Mouse (Mus musculus): ENCODE measurements around the gene Gm4792. TPM values are rescaled to one million over a fixed set of nuclear protein-coding genes. Genes with fewer than 3 reads are reported as not detected.

Gene Gm4792
- total and polyA plus RNA-seq, 3 experiments: not detected

DNA sequence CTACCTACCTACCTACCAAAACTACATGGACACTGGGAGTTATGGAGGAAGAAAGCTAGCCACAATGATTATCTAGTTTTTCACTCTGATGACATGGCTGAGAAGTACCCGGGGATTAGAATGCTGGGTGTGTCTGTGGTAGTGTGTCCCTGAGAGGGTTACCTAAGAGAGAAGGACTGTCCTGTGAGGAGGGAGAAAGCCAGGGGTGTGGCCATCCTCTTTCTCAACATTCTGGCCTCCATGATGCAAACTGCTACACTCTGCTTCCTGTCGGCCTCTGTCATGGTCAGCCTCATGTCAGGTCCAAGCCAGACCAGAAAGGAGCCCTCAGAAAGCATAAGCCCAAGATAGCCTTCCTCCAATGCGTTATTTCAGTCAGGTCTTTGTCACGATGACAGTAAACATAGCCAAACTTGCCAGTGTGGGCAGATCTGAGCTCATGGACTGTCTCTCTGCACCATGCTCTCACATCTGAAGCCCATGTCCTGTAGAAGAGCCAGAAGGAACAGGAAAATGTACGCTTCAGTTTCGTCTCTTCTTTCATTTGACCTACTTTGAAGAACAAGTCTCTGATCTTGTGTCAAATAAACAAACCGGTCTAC, 50.7 kb downstream of the Gm4792 start:
- 0 out of 4 replicates have a peak, but pooled peaks cover 0 to 3% of the 10 kb centered on the region in 2 experiments for H3K4me1 ChIP-seq (ENCODE audit: control insufficient read depth in 1 of 2, insufficient read depth in 2 of 2)
- no peak for DNase-seq (ENCODE audit: extremely low read depth)
- H3K79me2 ChIP-seq (replicated peaks; ENCODE audit: control insufficient read depth, extremely low read depth, insufficient read depth, poor library complexity, severe bottlenecking): no peaks in the 10 kb centered on the region
- in situ Hi-C loops (cut with MboI; ENCODE audit: low pct_ligation_motif_present, low pct_unique_long_range_greater_than_20kb, low sequenced_read_pairs) (no loop called here), dilution Hi-C loops (cut with MboI; ENCODE audit: extremely low pct_ligation_motif_present, extremely low pct_unique_long_range_greater_than_20kb, low sequenced_read_pairs) (no loop called here)
- H3K4me2 ChIP-seq (ENCODE audit: insufficient read depth, low read depth, poor library complexity, severe bottlenecking): no peak overlapping the region
- H3K9ac ChIP-seq (ENCODE audit: insufficient read depth, low read depth): no peak overlapping the region
- H3K27me3 ChIP-seq (replicated peaks): no peaks in the 10 kb centered on the region
- TF ChIP-seq IRF4 (IDR thresholded peaks at IDR 0.05; ENCODE audit: low read depth, low read length) (no peak), ETS1 (conservative IDR thresholded peaks at IDR 0.05; ENCODE audit: low read depth, low read length) (no peak), EP300 (IDR thresholded peaks at IDR 0.05; ENCODE audit: low read length) (no peak), MYC (IDR thresholded peaks at IDR 0.05; ENCODE audit: low read depth, low read length) (no peak), MAZ (IDR thresholded peaks at IDR 0.05; ENCODE audit: low read depth, low read length) (no peak), UBTF (IDR thresholded peaks at IDR 0.05; ENCODE audit: low read depth, low read length) (no peak), SIN3A (IDR thresholded peaks at IDR 0.05; ENCODE audit: low read length) (no peak), PAX5 (IDR thresholded peaks at IDR 0.05; ENCODE audit: low read length) (no peak), E2F4 (IDR thresholded peaks at IDR 0.05; ENCODE audit: insufficient replicate concordance, low read depth, low read length) (no peak), BHLHE40 (IDR thresholded peaks at IDR 0.05; ENCODE audit: low read depth, low read length) (no peak), JUND (conservative IDR thresholded peaks at IDR 0.05; ENCODE audit: low read depth, low read length) (no peak), ZNF384 (IDR thresholded peaks at IDR 0.05; ENCODE audit: low read depth, low read length) (no peak), HCFC1 (IDR thresholded peaks at IDR 0.05; ENCODE audit: low read depth, low read length) (no peak), RAD21 (IDR thresholded peaks at IDR 0.05; ENCODE audit: low read depth, low read length) (no peak), ELF1 (IDR thresholded peaks at IDR 0.05; ENCODE audit: low read depth, low read length) (no peak)
- no peaks in the 10 kb centered on the region for H3K9me3 ChIP-seq (replicated peaks; ENCODE audit: low read length)
- H3K4me3 ChIP-seq (replicated peaks in 1 of 3; ENCODE audit: low read depth in 2 of 3, low read length in 2 of 3, poor library complexity in 1 of 3): no peak overlapping the region
- H3K27ac ChIP-seq (ENCODE audit: insufficient read depth, low read depth): no peak overlapping the region
- H3K36me3 ChIP-seq (replicated peaks in 1 of 2; ENCODE audit: control insufficient read depth in 1 of 2, insufficient read depth in 1 of 2, low read length in 1 of 2): no peaks in the 10 kb centered on the region

Other genes starting within 250 kb of the Gm4792 start
- gene Nr2c1, start 150.7 kb downstream of the Gm4792 start, total RNA-seq (2012; rRNA removed): 3.6 and 3.9 TPM in 2 replicates
- gene Nr2c1, start 150.7 kb downstream of the Gm4792 start, total RNA-seq (2014; rRNA removed): 5.4 and 5.7 TPM in 2 replicates
- gene Nr2c1, start 150.7 kb downstream of the Gm4792 start, polyA plus RNA-seq (2012; ENCODE audit: insufficient read length, low read depth): 6.5 TPM in 2 replicates
- gene Ndufa12, start 100.0 kb downstream of the Gm4792 start, total RNA-seq (2012; rRNA removed): 340 and 390 TPM in 2 replicates
- 344 and 367 TPM in 2 replicates for gene Ndufa12, start 100.0 kb downstream of the Gm4792 start, total RNA-seq (2014; rRNA removed)
- 215 and 231 TPM in 2 replicates for gene Ndufa12, start 100.0 kb downstream of the Gm4792 start, polyA plus RNA-seq (2012; ENCODE audit: insufficient read length, low read depth)
- 23.3 and 30.1 TPM in 2 replicates for gene Tmcc3, start 13.2 kb upstream of the Gm4792 start, total RNA-seq (2012; rRNA removed)
- gene Tmcc3, start 13.2 kb upstream of the Gm4792 start, total RNA-seq (2014; rRNA removed): 11.3 and 11.4 TPM in 2 replicates
- gene Tmcc3, start 13.2 kb upstream of the Gm4792 start, polyA plus RNA-seq (2012; ENCODE audit: insufficient read length, low read depth): 21.3 and 23.1 TPM in 2 replicates